Mouse (Mus musculus) megakaryocyte, embryonic 14.5 days (primary cell): Measurements from ENCODE around the gene Prm3.

Source experiments
- FLI1 ChIP-seq: IDR thresholded peaks from 2 replicates; pipeline ENCODE4 v1.6.1; 2012; ENCODE audit warnings: low read length, inconsistent platforms, mixed read lengths
- GATA1 ChIP-seq: IDR thresholded peaks from 3 replicates; pipeline ENCODE4 v1.6.1; 2012; ENCODE audit warnings: mixed read lengths, low read length, inconsistent platforms, borderline replicate concordance

- TF ChIP-seq FLI1, result no peak
- TF ChIP-seq GATA1, result no peak
Observed at GRCm38 (mm10) chr16:10825840-10826239, 35.1 kb upstream of the Prm3 start.
